Mouse (Mus musculus) MEL (cell line): ENCODE data around the gene Frat1. TPM values are rescaled to one million over a fixed set of nuclear protein-coding genes. Genes with fewer than 3 reads are reported as not detected.

ENCODE experiments used
- DNase-seq: peaks from one replicate; pipeline ENCODE4 v3.0.0; 2011; ENCODE audit warnings: low read depth, low spot score
- H3K27ac ChIP-seq: 2 replicates; pipeline ENCODE4 v1.5.1; 2012; ENCODE audit warnings: low read depth, mild to moderate bottlenecking, control low read depth, low read length, moderate library complexity; ENCODE audit not compliant: control insufficient read depth
- H3K27me3 ChIP-seq, 2 experiments: fragments of 150-350 bp in 1 of 2; sonication (generic) in 1 of 2; 2 replicates each; pipeline ENCODE4 v1.6.1; 2012; ENCODE audit warnings: low read length in 2 of 2, mild to moderate bottlenecking in 2 of 2, improper control_type of control experiment in 1 of 2, moderate library complexity in 1 of 2; ENCODE audit not compliant: insufficient read depth in 2 of 2, control insufficient read depth in 1 of 2
- H3K36me3 ChIP-seq, 2 experiments: 2 replicates each; pipeline ENCODE4 v1.6.1; 2012 to 2014; ENCODE audit warnings: low read length in 2 of 2, improper control_type of control experiment in 1 of 2, inconsistent platforms in 1 of 2, mild to moderate bottlenecking in 1 of 2; ENCODE audit not compliant: insufficient read depth in 2 of 2, control insufficient read depth in 1 of 2
- H3K4me1 ChIP-seq, 2 experiments: fragments of 150-350 bp in 1 of 2; sonication (generic) in 1 of 2; 2 replicates each; pipeline ENCODE4 v1.6.1; 2012; ENCODE audit warnings: low read length in 2 of 2, improper control_type of control experiment in 1 of 2, mild to moderate bottlenecking in 1 of 2; ENCODE audit not compliant: insufficient read depth in 2 of 2, control insufficient read depth in 1 of 2
- H3K4me3 ChIP-seq, 2 experiments: fragments of 150-350 bp in 1 of 2; sonication (generic) in 1 of 2; 2 replicates each; pipeline ENCODE4 v1.5.1; 2012; ENCODE audit warnings: low read depth in 2 of 2, low read length in 2 of 2, mild to moderate bottlenecking in 2 of 2, moderate library complexity in 2 of 2, control low read depth in 1 of 2, improper control_type of control experiment in 1 of 2; ENCODE audit not compliant: control insufficient read depth in 1 of 2, insufficient read depth in 1 of 2
- H3K79me2 ChIP-seq: 2 replicates; pipeline ENCODE4 v1.6.1; 2012; ENCODE audit warnings: mild to moderate bottlenecking, low read length, moderate library complexity; ENCODE audit not compliant: control insufficient read depth, poor library complexity, insufficient read depth
- H3K9ac ChIP-seq: 2 replicates; pipeline ENCODE4 v1.6.1; 2012; ENCODE audit warnings: low read depth, mild to moderate bottlenecking, control low read depth, low read length, moderate library complexity; ENCODE audit not compliant: control insufficient read depth, poor library complexity, severe bottlenecking
- H3K9me3 ChIP-seq: fragments of 150-350 bp; sonication (generic); replicated peaks from 2 replicates; pipeline ENCODE4 v1.6.1; 2012; ENCODE audit warnings: mild to moderate bottlenecking, low read length, improper control_type of control experiment, moderate library complexity; ENCODE audit not compliant: insufficient read depth
- BHLHE40 ChIP-seq: IDR thresholded peaks from 2 replicates; pipeline ENCODE4 v1.6.1; 2012; ENCODE audit warnings: low read depth, mild to moderate bottlenecking, inconsistent platforms, low read length, improper control_type of control experiment, borderline replicate concordance
- CHD2 ChIP-seq: IDR thresholded peaks from 2 replicates; pipeline ENCODE4 v1.6.1; 2011; ENCODE audit warnings: low read length, improper control_type of control experiment
- E2F4 ChIP-seq: IDR thresholded peaks from 2 replicates; pipeline ENCODE4 v1.6.1; 2011; ENCODE audit warnings: low read depth, low read length, improper control_type of control experiment, borderline replicate concordance
- EP300 ChIP-seq, 2 experiments: IDR thresholded peaks; 2 replicates each; pipeline ENCODE4 v1.6.1; 2011; ENCODE audit warnings: improper control_type of control experiment in 2 of 2, low read length in 2 of 2, low read depth in 1 of 2, mild to moderate bottlenecking in 1 of 2
- ETS1 ChIP-seq: IDR thresholded peaks from 2 replicates; pipeline ENCODE4 v1.6.1; 2012; ENCODE audit warnings: low read depth, mild to moderate bottlenecking, inconsistent platforms, low read length, improper control_type of control experiment, moderate library complexity
- GATA1 ChIP-seq: IDR thresholded peaks from 2 replicates; pipeline ENCODE4 v1.6.1; 2011; ENCODE audit warnings: low read depth, low read length, improper control_type of control experiment
- HCFC1 ChIP-seq: IDR thresholded peaks from 2 replicates; pipeline ENCODE4 v1.6.1; 2012; ENCODE audit warnings: low read depth, mild to moderate bottlenecking, inconsistent platforms, low read length, improper control_type of control experiment, moderate library complexity
- JUND ChIP-seq: IDR thresholded peaks from 2 replicates; pipeline ENCODE4 v1.6.1; 2011; ENCODE audit warnings: low read depth, mild to moderate bottlenecking, improper control_type of control experiment, low read length
- KAT2A ChIP-seq: conservative IDR thresholded peaks from 2 replicates; pipeline ENCODE4 v1.6.1; 2012; ENCODE audit warnings: low read depth, low read length, improper control_type of control experiment, inconsistent platforms
- MAX ChIP-seq: IDR thresholded peaks from 2 replicates; pipeline ENCODE4 v1.6.1; 2011; ENCODE audit warnings: low read length, improper control_type of control experiment
- MEF2A ChIP-seq: IDR thresholded peaks from 2 replicates; pipeline ENCODE4 v1.6.1; 2014; ENCODE audit warnings: low read depth, mild to moderate bottlenecking, inconsistent platforms, low read length, improper control_type of control experiment; ENCODE audit not compliant: poor library complexity, insufficient replicate concordance, severe bottlenecking; ENCODE audit errors: extremely low read depth
- MYC ChIP-seq: IDR thresholded peaks from 2 replicates; pipeline ENCODE4 v1.6.1; 2011; ENCODE audit warnings: low read depth, mild to moderate bottlenecking, low read length, improper control_type of control experiment, moderate library complexity
- POLR2A ChIP-seq, 2 experiments: IDR thresholded peaks; 2 replicates each; pipeline ENCODE4 v1.6.1; 2011 to 2012; ENCODE audit warnings: low read length in 2 of 2, mild to moderate bottlenecking in 2 of 2, control low read depth in 1 of 2, improper control_type of control experiment in 1 of 2, low read depth in 1 of 2, moderate library complexity in 1 of 2; ENCODE audit not compliant: control insufficient read depth in 1 of 2, insufficient read depth in 1 of 2, poor library complexity in 1 of 2
- POLR2AphosphoS2 ChIP-seq: IDR thresholded peaks from 2 replicates; pipeline ENCODE4 v1.6.1; 2011; ENCODE audit warnings: low read length, improper control_type of control experiment
- RCOR1 ChIP-seq: IDR thresholded peaks from 2 replicates; pipeline ENCODE4 v1.6.1; 2012; ENCODE audit warnings: low read depth, mild to moderate bottlenecking, inconsistent platforms, low read length, improper control_type of control experiment
- TBP ChIP-seq: IDR thresholded peaks from 2 replicates; pipeline ENCODE4 v1.8.0; 2011; ENCODE audit warnings: low read depth, low read length, improper control_type of control experiment
- ZKSCAN1 ChIP-seq: IDR thresholded peaks from 2 replicates; pipeline ENCODE4 v1.6.1; 2012; ENCODE audit warnings: low read depth, mild to moderate bottlenecking, inconsistent platforms, low read length, improper control_type of control experiment, moderate library complexity
- ZMIZ1 ChIP-seq: IDR thresholded peaks from 2 replicates; pipeline ENCODE4 v1.6.1; 2012; ENCODE audit warnings: low read depth, mild to moderate bottlenecking, inconsistent platforms, low read length, improper control_type of control experiment, moderate library complexity
- ZNF384 ChIP-seq: IDR thresholded peaks from 2 replicates; pipeline ENCODE4 v1.6.1; 2012; ENCODE audit warnings: low read depth, mild to moderate bottlenecking, inconsistent platforms, low read length, improper control_type of control experiment
- polyA plus RNA-seq, 2 experiments: library from polyadenylated mRNA; stranded (reverse) in 1 of 2; unstranded in 1 of 2; fragments of >175 nt in 1 of 2; fragments of >200 nt in 1 of 2; gene quantifications; 2 replicates each; pipeline versions ENCODE4 v1.2.1 to v1.2.4; 2012; ENCODE audit warnings: low replicate concordance in 2 of 2, low read depth in 1 of 2; ENCODE audit not compliant: insufficient read length in 2 of 2, insufficient read depth in 1 of 2, missing spikeins in 1 of 2
- total RNA-seq: library from RNA; depleted of rRNA; stranded (reverse); fragments of 300-350 nt; gene quantifications from 2 replicates; pipeline ENCODE4 v1.2.3, GENCODE M21; 2012; rRNA removed

The Frat1 gene
- total and polyA plus RNA-seq, 3 experiments: 31.5 to 36.0 TPM; not detected in 1

DNA sequence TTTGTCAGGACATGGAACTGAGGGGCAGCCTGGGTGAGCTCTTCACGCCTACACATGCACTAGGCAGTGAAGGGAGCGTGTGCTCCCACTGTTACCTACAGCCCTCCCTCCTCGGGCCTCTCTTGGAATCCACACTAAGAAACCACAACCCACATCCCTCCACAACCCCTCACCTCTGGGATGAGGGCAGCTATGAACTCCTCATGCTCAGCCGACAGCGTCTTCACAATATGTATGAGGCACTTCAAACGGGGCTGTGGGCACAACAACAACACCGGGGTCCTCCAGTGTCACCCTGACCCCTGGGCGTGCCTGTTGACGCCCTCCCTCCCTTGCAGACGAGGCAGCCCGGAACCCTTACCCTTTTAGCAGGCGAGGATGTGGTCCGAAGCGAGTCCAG is 44.6 kb downstream of the Frat1 start:
- Histone ChIP-seq H3K27me3 (no peaks in the 10 kb centered on the region), H3K27ac (no peak overlapping the region), H3K9me3 (no peaks in the 10 kb centered on the region), H3K4me1 (no peaks in the 10 kb centered on the region), H3K36me3 (peaks cover 0 to 45% of the 10 kb centered on the region in 2 experiments; a peak in 2 of 4 replicates)
- TF ChIP-seq ZNF384: no peak
- no peak for TF ChIP-seq BHLHE40
- TF ChIP-seq KAT2A: no peak
- TF ChIP-seq MAX: no peak
- TF ChIP-seq TBP: no peak
- no peak for TF ChIP-seq MEF2A
- TF ChIP-seq MYC: no peak
- TF ChIP-seq ZKSCAN1: no peak
- TF ChIP-seq, all 39 proteins: peak for 0
- no peak for DNase-seq
- Histone ChIP-seq H3K79me2 (no peaks in the 10 kb centered on the region), H3K9ac (no peak overlapping the region), H3K4me3 (no peak overlapping the region)

DNA sequence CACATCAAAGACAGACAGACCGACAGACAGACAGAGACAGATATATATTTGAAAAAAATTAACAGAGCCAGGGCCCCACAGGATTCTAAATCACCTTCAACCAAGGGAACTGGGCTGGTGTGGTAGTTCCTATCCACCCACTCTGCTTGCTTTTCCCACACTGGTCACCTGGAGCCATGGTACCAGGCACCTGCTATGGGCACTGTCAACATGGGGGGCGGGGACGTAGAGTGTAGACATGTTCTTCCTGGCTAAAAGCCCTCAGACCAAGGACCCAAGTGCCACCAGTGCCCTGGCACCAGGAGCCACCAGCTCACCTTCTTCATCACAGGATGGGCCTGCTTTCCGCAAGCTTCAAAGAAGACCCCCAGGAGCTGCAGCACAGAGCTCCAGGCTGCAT is 52.1 kb downstream of the Frat1 start:
- no peak overlapping the region for H3K4me3 ChIP-seq
- no peak for TF ChIP-seq E2F4
- TF ChIP-seq CHD2: no peak
- TF ChIP-seq MAX: no peak
- TF ChIP-seq HCFC1: no peak
- TF ChIP-seq MYC: no peak
- TF ChIP-seq ZMIZ1: no peak
- no peak for TF ChIP-seq POLR2A (IDR thresholded peaks at IDR 0.05; ENCODE audit: control insufficient read depth in 1 of 2, insufficient read depth in 1 of 2, low read depth in 1 of 2, low read length in 2 of 2, poor library complexity in 1 of 2)
- no peak for TF ChIP-seq POLR2AphosphoS2
- TF ChIP-seq GATA1: no peak
- TF ChIP-seq JUND: no peak
- no peak for TF ChIP-seq RCOR1
- no peak for TF ChIP-seq ETS1
- no peak for TF ChIP-seq EP300 (IDR thresholded peaks at IDR 0.05; ENCODE audit: low read depth in 1 of 2, low read length in 2 of 2)
- TF ChIP-seq TBP: no peak
- TF ChIP-seq MEF2A: no peak
- no peaks in the 10 kb centered on the region for H3K27me3 ChIP-seq
- H3K4me1 ChIP-seq: no peaks in the 10 kb centered on the region
- H3K27ac ChIP-seq: no peak overlapping the region
- no peak overlapping the region for H3K9ac ChIP-seq
- H3K36me3 ChIP-seq: peaks cover 0 to 38% of the 10 kb centered on the region in 2 experiments; a peak in 2 of 4 replicates
- no peaks in the 10 kb centered on the region for H3K79me2 ChIP-seq
- H3K9me3 ChIP-seq: no peaks in the 10 kb centered on the region
- no peak for DNase-seq

Other genes starting within 250 kb of the Frat1 start
- gene Gm340, start 247.6 kb upstream of the Frat1 start, total RNA-seq: 17.4 and 19.3 TPM in 2 replicates
- gene Gm340, start 247.6 kb upstream of the Frat1 start, polyA plus RNA-seq: 10 to 100 TPM; 11.0 to 38.9 TPM
- gene Slit1, start 86.3 kb upstream of the Frat1 start, total RNA-seq: 0.04 TPM in 1 of 2 replicates, not detected in the other
- gene Slit1, start 86.3 kb upstream of the Frat1 start, polyA plus RNA-seq: under 1 TPM in 1 of 2 experiments, not detected in 1; 0.04 TPM
- gene Arhgap19, start 27.9 kb upstream of the Frat1 start, total RNA-seq: 47.5 and 53.9 TPM in 2 replicates
- gene Arhgap19, start 27.9 kb upstream of the Frat1 start, polyA plus RNA-seq: 10 to 100 TPM in 1 of 2 experiments, not detected in 1; 67.9 TPM
- 55.6 and 58.2 TPM in 2 replicates for gene Frat2, start 18.2 kb downstream of the Frat1 start, total RNA-seq
- 100 to 1,000 TPM in 1 of 2 experiments, not detected in 1; 110 TPM for gene Frat2, start 18.2 kb downstream of the Frat1 start, polyA plus RNA-seq
- 93.8 and 106 TPM in 2 replicates for gene Rrp12, start 66.2 kb downstream of the Frat1 start, total RNA-seq
- gene Rrp12, start 66.2 kb downstream of the Frat1 start, polyA plus RNA-seq: 100 to 1,000 TPM in 1 of 2 experiments, 10 to 100 TPM in 1; 44.5 to 134 TPM
- gene Pgam1, start 82.0 kb downstream of the Frat1 start, total RNA-seq: 267 and 714 TPM in 2 replicates
- gene Pgam1, start 82.0 kb downstream of the Frat1 start, polyA plus RNA-seq: 100 to 1,000 TPM; 220 to 756 TPM
- 101 and 118 TPM in 2 replicates for gene Exosc1, start 103.5 kb downstream of the Frat1 start, total RNA-seq
- gene Exosc1, start 103.5 kb downstream of the Frat1 start, polyA plus RNA-seq: 100 to 1,000 TPM; 162 to 390 TPM
- gene Zdhhc16, start 103.5 kb downstream of the Frat1 start, total RNA-seq: 95.2 and 99.2 TPM in 2 replicates
- 100 to 1,000 TPM in 1 of 2 experiments, not detected in 1; 128 TPM for gene Zdhhc16, start 103.5 kb downstream of the Frat1 start, polyA plus RNA-seq
- gene Mms19, start 151.2 kb downstream of the Frat1 start, total RNA-seq: 23.7 and 25.6 TPM in 2 replicates
- gene Mms19, start 151.2 kb downstream of the Frat1 start, polyA plus RNA-seq: 10 to 100 TPM in 1 of 2 experiments, not detected in 1; 88.6 TPM
- gene Ubtd1, start 151.8 kb downstream of the Frat1 start, total RNA-seq: 8.0 and 9.1 TPM in 2 replicates
- 10 to 100 TPM in 1 of 2 experiments, not detected in 1; 15.5 TPM for gene Ubtd1, start 151.8 kb downstream of the Frat1 start, polyA plus RNA-seq
- gene Ankrd2, start 206.0 kb downstream of the Frat1 start, total RNA-seq: not detected in 2 replicates
- not detected for gene Ankrd2, start 206.0 kb downstream of the Frat1 start, polyA plus RNA-seq
- gene Hoga1, start 215.6 kb downstream of the Frat1 start, total RNA-seq: 0.31 TPM in 1 of 2 replicates, not detected in the other
- under 1 TPM in 1 of 2 experiments, not detected in 1; 0.38 TPM for gene Hoga1, start 215.6 kb downstream of the Frat1 start, polyA plus RNA-seq
- not detected in 2 replicates for gene 4933411K16Rik, start 222.3 kb downstream of the Frat1 start, total RNA-seq
- gene 4933411K16Rik, start 222.3 kb downstream of the Frat1 start, polyA plus RNA-seq: under 1 TPM in 1 of 2 experiments, not detected in 1; 0.10 TPM